In genomic region chr16:57928301-57928700, GRCm38 (mm10) we compare ENCODE assay signal across 10 mouse cellular contexts.
A peak's percentile ranks its signal among the peaks of the same experiment; 100 is the strongest.
DNase-seq lines count a peak whose midpoint lies in the region; ATAC-seq and TF ChIP-seq lines count a peak whose summit lies in the region.
"Had no signal": no experiment of that assay in that cellular context is flagged by ENCODE, and none has a peak within 500 bp of the region (broad histone marks: within the 10 kb centered on the region; RNA-seq: fewer than 3 reads in every experiment).

No protein-coding gene starts in this region.

- no peak overlapping the region for H3K4me3 ChIP-seq in kidney, adult 2 months (ENCODE audit: insufficient read depth, low read depth, low read length)
- no peak overlapping the region for H3K4me3 ChIP-seq in kidney, embryonic 14.5 days (ENCODE audit: low read length)

- ATAC-seq in kidney, embryonic 14.5 days (ENCODE audit: low FRiP score, low TSS enrichment): no peak
- no peak for ATAC-seq in megakaryocyte, adult 5-6 weeks (ENCODE audit: poor library complexity, severe bottlenecking)

- no peak overlapping the region for H3K9ac ChIP-seq in kidney, embryonic 14.5 days (ENCODE audit: low read depth, low read length)

- no peak for TF ChIP-seq CTCF in kidney, adult 2 months (conservative IDR thresholded peaks at IDR 0.05; ENCODE audit: insufficient read depth, insufficient read length, low read depth, low read length)

- H3K4me1 ChIP-seq in kidney, adult 2 months (ENCODE audit: control insufficient read depth, insufficient read depth, low read length): no peaks in the 10 kb centered on the region
- 0 out of 2 replicates have a peak, but pooled peaks cover 3% of the 10 kb centered on the region for H3K4me1 ChIP-seq in kidney, embryonic 14.5 days (ENCODE audit: control insufficient read depth, insufficient read depth, low read length)

- intact Hi-C loops in heart, postnatal 36 days (cut with DNase I): loop anchor here (5.0 kb wide), 1 partner anchor 76 kb away; no protein-coding TSS in a partner anchor
- intact Hi-C loops in left cerebral cortex, postnatal 14 days (cut with DNase I): no loop called here

- H3K27me3 ChIP-seq in kidney, adult 2 months (replicated peaks; ENCODE audit: control insufficient read depth, insufficient read depth, low read length): no peaks in the 10 kb centered on the region
- no peaks in the 10 kb centered on the region for H3K27me3 ChIP-seq in kidney, embryonic 14.5 days (ENCODE audit: control insufficient read depth, insufficient read depth, low read length)

- DNase-seq in kidney, adult 2 months: peak; percentile 45
- DNase-seq in adrenal gland, postnatal 25 days: peak; percentile 6
- peak; percentile 71 for DNase-seq in gastrocnemius, adult 18-20 months (ENCODE audit: low spot score)
- peak; percentile 54 to 67 for DNase-seq in heart, postnatal 36 days
- no peak for DNase-seq in left cerebral cortex, postnatal 14 days (ENCODE audit: low spot score in 2 of 2)
- DNase-seq in B cell, adult 2 months: no peak
- DNase-seq: embryo, embryonic 11 days; liver had no signal

- H3K27ac ChIP-seq in kidney, adult 2 months (ENCODE audit: insufficient read depth, low read depth, low read length): no peak overlapping the region
- no peak overlapping the region for H3K27ac ChIP-seq in kidney, embryonic 14.5 days (ENCODE audit: low read depth, low read length)

- no peak overlapping the region for H3K4me2 ChIP-seq in kidney, embryonic 14.5 days (replicated peaks; ENCODE audit: low read depth, low read length)

- 30% methylated on average over 4 of the region's 4 CpGs for WGBS in kidney, adult 2 months
- WGBS in kidney, embryonic 14.5 days: 37% methylated on average over 4 of the region's 4 CpGs

- H3K36me3 ChIP-seq in kidney, adult 2 months (ENCODE audit: control insufficient read depth, insufficient read depth, low read length): no peaks in the 10 kb centered on the region
- H3K36me3 ChIP-seq in kidney, embryonic 14.5 days (ENCODE audit: control insufficient read depth, insufficient read depth, low read length): no peaks in the 10 kb centered on the region

- H3K9me3 ChIP-seq in kidney, embryonic 14.5 days (ENCODE audit: control insufficient read depth, low read length): no peaks in the 10 kb centered on the region

- TF ChIP-seq POLR2A in kidney, adult 2 months (IDR thresholded peaks at IDR 0.05; ENCODE audit: low read depth, low read length): no peak

Comparison
In these comparisons a context has a peak if more than half of its experiments do, and no peak if none do; other contexts are left out.
1. DNase-seq: peak in kidney, adult 2 months (single experiment), adrenal gland, postnatal 25 days (single experiment), gastrocnemius, adult 18-20 months (single experiment) and heart, postnatal 36 days (2 of 2); none in left cerebral cortex, postnatal 14 days (0 of 2) and B cell, adult 2 months (0 of 2).